Mouse (Mus musculus) ES-E14 (cell line): ENCODE measurements at regions not wholly inside any gene's neighbourhood (a gene's known extent, or its start where the extent isn't known, plus 50 kb on each side); places are given as distances from the start of the nearest gene placed in this dataset.

Experiments
- DNase-seq: peaks from one replicate; pipeline ENCODE4 v3.0.0-alpha.2; 2013; ENCODE audit warnings: low read depth, low spot score
- H3K27ac ChIP-seq: 2 replicates; pipeline ENCODE4 v1.5.1; 2012; ENCODE audit warnings: low read depth, mild to moderate bottlenecking, low read length, moderate library complexity, mixed read lengths; ENCODE audit not compliant: poor library complexity, insufficient read depth, severe bottlenecking
- H3K36me3 ChIP-seq: 2 replicates; pipeline ENCODE4 v1.6.1; 2012; ENCODE audit warnings: mild to moderate bottlenecking, low read length, moderate library complexity, mixed read lengths; ENCODE audit not compliant: control insufficient read depth, poor library complexity, insufficient read depth, severe bottlenecking
- H3K4me1 ChIP-seq, 2 experiments: fragments of 150-350 bp in 1 of 2; sonication (generic) in 1 of 2; 2 replicates each; pipeline ENCODE4 v1.6.1; 2012; ENCODE audit warnings: low read length in 2 of 2, mild to moderate bottlenecking in 1 of 2, mixed read lengths in 1 of 2; ENCODE audit not compliant: control insufficient read depth in 2 of 2, insufficient read depth in 2 of 2, poor library complexity in 1 of 2
- H3K4me3 ChIP-seq, 2 experiments: fragments of 150-350 bp in 1 of 2; sonication (generic) in 1 of 2; 2 replicates each; pipeline ENCODE4 v1.5.1; 2012; ENCODE audit warnings: low read length in 2 of 2, low read depth in 1 of 2, mild to moderate bottlenecking in 1 of 2, mixed read lengths in 1 of 2; ENCODE audit not compliant: insufficient read depth in 1 of 2, poor library complexity in 1 of 2, severe bottlenecking in 1 of 2
- H3K9ac ChIP-seq: 2 replicates; pipeline ENCODE4 v1.6.1; 2012; ENCODE audit warnings: low read depth, mild to moderate bottlenecking, low read length, mixed read lengths; ENCODE audit not compliant: poor library complexity, insufficient read depth, severe bottlenecking
- H3K9me3 ChIP-seq: fragments of 150-350 bp; sonication (generic); 2 replicates; pipeline ENCODE4 v1.6.1; 2012; ENCODE audit warnings: low read depth, mild to moderate bottlenecking, low read length; ENCODE audit not compliant: control insufficient read depth, insufficient read depth
- CHD2 ChIP-seq: IDR thresholded peaks from 2 replicates; pipeline ENCODE4 v1.6.1; 2014; ENCODE audit warnings: mild to moderate bottlenecking, low read depth, low read length, inconsistent platforms
- HCFC1 ChIP-seq: IDR thresholded peaks from 2 replicates; pipeline ENCODE4 v1.6.1; 2012; ENCODE audit warnings: low read length, inconsistent platforms, borderline replicate concordance; ENCODE audit not compliant: insufficient read depth
- MAFK ChIP-seq: IDR thresholded peaks from 2 replicates; pipeline ENCODE4 v1.6.1; 2014; ENCODE audit warnings: mild to moderate bottlenecking, low read depth, low read length, inconsistent platforms; ENCODE audit not compliant: insufficient read depth
- ZC3H11A ChIP-seq: IDR thresholded peaks from 2 replicates; pipeline ENCODE4 v1.6.1; 2012; ENCODE audit warnings: low read depth, mild to moderate bottlenecking, inconsistent platforms, low read length, borderline replicate concordance
- ZNF384 ChIP-seq: IDR thresholded peaks from 2 replicates; pipeline ENCODE4 v1.6.1; 2012; ENCODE audit warnings: low read depth, low read length, inconsistent platforms
- in situ Hi-C, 2 experiments: fragments of 600-800 bp; cut with MboI; formaldehyde crosslinking; loops; one replicate each; pipeline ENCODE4 v1.15.1; 2025; ENCODE audit warnings: low sequenced_read_pairs in 2 of 2, inconsistent platforms in 1 of 2; ENCODE audit not compliant: unreplicated experiment in 2 of 2

GRCm38 (mm10) chr9:88120963-88121570, 205.9 kb upstream of the Nt5e start:
- DNase-seq: no peak
- TF ChIP-seq CHD2 (no peak), ZC3H11A (no peak), HCFC1 (no peak), MAFK (no peak), ZNF384 (no peak)
- Histone ChIP-seq H3K9me3 (no peaks in the 10 kb centered on the region), H3K4me1 (no peaks in the 10 kb centered on the region), H3K36me3 (no peaks in the 10 kb centered on the region), H3K4me3 (no peak overlapping the region), H3K9ac (no peak overlapping the region), H3K27ac (no peak overlapping the region)
- in situ Hi-C loops: no loop called here

GRCm38 (mm10) chr9:88124322-88125005, 202.5 kb upstream of the Nt5e start:
- no peaks in the 10 kb centered on the region for H3K4me1 ChIP-seq
- no peak overlapping the region for H3K9ac ChIP-seq
- H3K27ac ChIP-seq: no peak overlapping the region
- in situ Hi-C loops: no loop called here
- no peak overlapping the region for H3K4me3 ChIP-seq
- DNase-seq: no peak
- no peak for TF ChIP-seq CHD2
- no peak for TF ChIP-seq ZNF384
- no peak for TF ChIP-seq MAFK
- TF ChIP-seq HCFC1: no peak
- TF ChIP-seq ZC3H11A: no peak
- no peaks in the 10 kb centered on the region for H3K9me3 ChIP-seq
- H3K36me3 ChIP-seq: no peaks in the 10 kb centered on the region

GRCm38 (mm10) chr9:88163025-88163780, 163.8 kb upstream of the Nt5e start:
- H3K27ac ChIP-seq: no peak overlapping the region
- no peak overlapping the region for H3K4me3 ChIP-seq
- no peak overlapping the region for H3K9ac ChIP-seq
- H3K9me3 ChIP-seq: no peaks in the 10 kb centered on the region
- H3K4me1 ChIP-seq: no peaks in the 10 kb centered on the region
- no peaks in the 10 kb centered on the region for H3K36me3 ChIP-seq
- in situ Hi-C loops: no loop called here
- DNase-seq: no peak
- no peak for TF ChIP-seq CHD2
- TF ChIP-seq ZNF384: no peak
- no peak for TF ChIP-seq ZC3H11A
- no peak for TF ChIP-seq MAFK
- no peak for TF ChIP-seq HCFC1

GRCm38 (mm10) chr9:88177575-88178254, 149.3 kb upstream of the Nt5e start:
- no peaks in the 10 kb centered on the region for H3K36me3 ChIP-seq
- TF ChIP-seq MAFK (no peak), HCFC1 (no peak), ZC3H11A (no peak), CHD2 (no peak), ZNF384 (no peak)
- no peak overlapping the region for H3K27ac ChIP-seq
- DNase-seq: no peak
- no peaks in the 10 kb centered on the region for H3K4me1 ChIP-seq
- no peak overlapping the region for H3K4me3 ChIP-seq
- in situ Hi-C loops: no loop called here
- no peak overlapping the region for H3K9ac ChIP-seq
- no peaks in the 10 kb centered on the region for H3K9me3 ChIP-seq
